ENCODE assay signal across 8 mouse cellular contexts in the genomic region with DNA sequence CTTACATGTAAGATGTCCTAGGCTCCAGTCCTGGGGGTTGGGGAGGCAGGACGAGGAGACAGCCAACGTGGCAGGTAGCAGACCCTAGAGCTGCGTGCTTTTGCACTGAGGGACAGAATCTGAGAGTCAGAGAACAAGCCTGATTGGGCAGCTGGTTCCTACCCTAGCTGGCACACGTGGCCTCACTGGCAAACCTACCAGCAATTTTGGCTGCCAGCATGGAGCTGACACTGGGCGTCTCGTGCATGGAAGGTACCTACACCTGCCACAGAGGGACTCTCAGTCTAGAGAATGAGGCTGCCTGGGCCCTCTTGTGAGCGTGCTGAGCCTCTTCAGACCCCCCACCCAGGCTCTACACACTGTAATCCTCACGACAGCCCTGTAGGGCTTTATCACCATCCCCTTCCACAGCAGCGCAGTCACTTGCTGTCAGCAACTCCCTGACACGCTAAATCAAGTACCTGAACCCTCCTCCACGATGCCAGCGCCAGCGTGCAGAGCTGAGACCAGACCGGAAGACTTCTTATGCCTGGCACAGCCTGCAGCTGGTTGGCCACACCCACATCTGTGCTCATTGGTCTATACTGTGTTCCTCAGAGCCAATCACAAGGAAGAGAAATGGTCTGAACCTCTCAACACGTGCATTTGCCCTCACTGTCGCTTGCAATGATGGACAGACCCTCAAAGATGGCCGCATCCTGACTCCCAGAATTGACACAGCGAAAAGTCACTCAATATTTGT. TPM values are rescaled to one million over a fixed set of nuclear protein-coding genes. Genes with fewer than 3 reads are reported as not detected.
A peak's percentile ranks its signal among the peaks of the same experiment; 100 is the strongest.
DNase-seq lines count a peak whose midpoint lies in the region; ATAC-seq lines count a peak whose summit lies in the region.

No protein-coding gene starts in this region.

- peak overlapping the region; percentile 52 for H3K9ac ChIP-seq in midbrain, embryonic 16.5 days (ENCODE audit: low read depth, low read length)

- peaks cover 74% of the 10 kb centered on the region for H3K27me3 ChIP-seq in heart, embryonic 10.5 days (ENCODE audit: insufficient read depth, poor library complexity, severe bottlenecking)
- H3K27me3 ChIP-seq in forebrain, embryonic 10.5 days (ENCODE audit: poor library complexity, severe bottlenecking) = peaks cover 9% of the 10 kb centered on the region; the same call in 1 of the 2 replicates
- H3K27me3 ChIP-seq in midbrain, embryonic 16.5 days (ENCODE audit: control insufficient read depth, insufficient read depth, low read depth, low read length) = no peaks in the 10 kb centered on the region

- 38% methylated on average over 18 of the region's 18 CpGs for WGBS in heart, embryonic 10.5 days
- WGBS in forebrain, embryonic 10.5 days = 63% methylated on average over 18 of the region's 18 CpGs
- 45% methylated on average over 18 of the region's 18 CpGs for WGBS in midbrain, embryonic 16.5 days

- H3K4me1 ChIP-seq in heart, embryonic 10.5 days = peaks cover 29% of the 10 kb centered on the region
- H3K4me1 ChIP-seq in forebrain, embryonic 10.5 days = peaks cover 18% of the 10 kb centered on the region
- H3K4me1 ChIP-seq in midbrain, embryonic 16.5 days (ENCODE audit: control insufficient read depth, insufficient read depth, low read length) = peaks cover 7% of the 10 kb centered on the region; the same call in 1 of the 2 replicates

- no peaks in the 10 kb centered on the region for H3K36me3 ChIP-seq in heart, embryonic 10.5 days
- H3K36me3 ChIP-seq in forebrain, embryonic 10.5 days (replicated peaks) = no peaks in the 10 kb centered on the region
- no peaks in the 10 kb centered on the region for H3K36me3 ChIP-seq in midbrain, embryonic 16.5 days (ENCODE audit: control insufficient read depth, insufficient read depth, low read length)

- peak overlapping the region; percentile 60 for H3K4me2 ChIP-seq in midbrain, embryonic 16.5 days (ENCODE audit: low read length)

- no peaks in the 10 kb centered on the region for H3K9me3 ChIP-seq in heart, embryonic 10.5 days
- H3K9me3 ChIP-seq in forebrain, embryonic 10.5 days = no peaks in the 10 kb centered on the region
- no peaks in the 10 kb centered on the region for H3K9me3 ChIP-seq in midbrain, embryonic 16.5 days (replicated peaks; ENCODE audit: control insufficient read depth, low read length, poor library complexity, severe bottlenecking)

- peak overlapping the region; percentile 17; the same call in 1 of the 2 replicates for H3K27ac ChIP-seq in heart, embryonic 10.5 days
- H3K27ac ChIP-seq in forebrain, embryonic 10.5 days = peak overlapping the region; percentile 40; the same call in 1 of the 2 replicates
- H3K27ac ChIP-seq in midbrain, embryonic 16.5 days (ENCODE audit: low read length) = 0 out of 2 replicates have a peak overlapping the region, but pooled peaks have one; percentile 47

- peak; percentile 95 for ATAC-seq in midbrain, embryonic 16.5 days

- peak overlapping the region; percentile 38; the same call in 1 of the 2 replicates for H3K4me3 ChIP-seq in heart, embryonic 10.5 days
- H3K4me3 ChIP-seq in forebrain, embryonic 10.5 days = peak overlapping the region; percentile 23; the same call in 1 of the 2 replicates
- peak overlapping the region; percentile 27 for H3K4me3 ChIP-seq in midbrain, embryonic 16.5 days (ENCODE audit: low read depth, low read length)

- peak; percentile 89 for DNase-seq in heart, embryonic 10.5 days (ENCODE audit: low spot score)
- DNase-seq in heart, postnatal 4 days = no peak
- peak; percentile 83 for DNase-seq in ZHBTc4 (ENCODE audit: low read depth, low spot score)
- DNase-seq in forebrain, embryonic 10.5 days (ENCODE audit: extremely low spot score, low spot score) = no peak
- DNase-seq in left cerebral cortex, adult 11 months (ENCODE audit: low spot score) = peak; percentile 62
- peak; percentile 5 to 11 for DNase-seq in thymus, postnatal 10 days (ENCODE audit: low spot score in 2 of 2)
- no peak for DNase-seq in spleen, adult 18-20 months

RNA-seq across cellular contexts. Expression of a gene that starts 6.9 kb away (rescaled TPM):
- 1.3 and 3.3 TPM in 2 replicates for polyA plus RNA-seq in heart, embryonic 10.5 days (2016; fragmentation: Nextera tagmentation; extraction: Ambion mirVana)
- 10 to 100 TPM; 12.6 to 14.6 TPM for total RNA-seq in heart, postnatal 4 days (2021)
- polyA plus RNA-seq in forebrain, embryonic 10.5 days (2016; fragmentation: Nextera tagmentation; extraction: Ambion mirVana) = 0.32 and 0.98 TPM in 2 replicates
- 1.2 and 1.3 TPM in 2 replicates for polyA plus RNA-seq in midbrain, embryonic 16.5 days (2015; fragmentation: Nextera tagmentation; extraction: Ambion mirVana)

Comparison
In these comparisons a context has a peak if more than half of its experiments do, and no peak if none do; other contexts are left out.
1. DNase-seq: peak in heart, embryonic 10.5 days (single experiment), ZHBTc4 (single experiment), left cerebral cortex, adult 11 months (single experiment) and thymus, postnatal 10 days (2 of 2); none in heart, postnatal 4 days (single experiment), forebrain, embryonic 10.5 days (single experiment) and spleen, adult 18-20 months (0 of 2).
2. Peak in every context shown above with its lines, with median percentiles within 50 percentile points of each other: H3K27ac ChIP-seq and H3K4me3 ChIP-seq.